Mouse (Mus musculus): ENCODE data around the gene Kif16b. TPM values are rescaled to one million over a fixed set of nuclear protein-coding genes. Genes with fewer than 3 reads are reported as not detected.

Kif16b gene
- polyA plus RNA-seq, 1 experiment from 2014 or later = 16.4 TPM

GRCm38 (mm10) chr2:142881177-142881576 lies 20.2 kb downstream of the Kif16b start:
- Histone ChIP-seq H3K36me3 (ENCODE audit: control insufficient read depth, insufficient read depth, low read length) (no peaks in the 10 kb centered on the region), H3K27ac (ENCODE audit: low read length) (no peak overlapping the region), H3K9ac (ENCODE audit: low read length) (no peak overlapping the region), H3K9me3 (replicated peaks; ENCODE audit: control insufficient read depth, low read length) (no peaks in the 10 kb centered on the region), H3K4me3 (replicated peaks; ENCODE audit: low read length) (no peak overlapping the region), H3K4me1 (ENCODE audit: control insufficient read depth, insufficient read depth, low read length) (peaks cover 9% of the 10 kb centered on the region), H3K27me3 (ENCODE audit: control insufficient read depth, insufficient read depth, low read length) (no peaks in the 10 kb centered on the region), H3K4me2 (ENCODE audit: low read depth, low read length) (no peak overlapping the region)
- ATAC-seq (ENCODE audit: insufficient read depth, low FRiP score) = no peak
- 38% methylated on average over 4 of the region's 4 CpGs for WGBS

- Histone ChIP-seq H3K27ac (ENCODE audit: low read length) (no peak overlapping the region), H3K9ac (ENCODE audit: low read length) (no peak overlapping the region), H3K36me3 (ENCODE audit: control insufficient read depth, insufficient read depth, low read length) (no peaks in the 10 kb centered on the region), H3K4me2 (ENCODE audit: low read depth, low read length) (no peak overlapping the region), H3K9me3 (replicated peaks; ENCODE audit: control insufficient read depth, low read length) (no peaks in the 10 kb centered on the region), H3K4me1 (ENCODE audit: control insufficient read depth, insufficient read depth, low read length) (peaks cover 9% of the 10 kb centered on the region), H3K27me3 (ENCODE audit: control insufficient read depth, insufficient read depth, low read length) (no peaks in the 10 kb centered on the region), H3K4me3 (replicated peaks; ENCODE audit: low read length) (no peak overlapping the region)
- 70% methylated on average over 8 of the region's 8 CpGs for WGBS
- ATAC-seq (ENCODE audit: insufficient read depth, low FRiP score) = no peak
Observed at GRCm38 (mm10) chr2:142879257-142879818, 22.0 kb downstream of the Kif16b start.

- H3K27ac ChIP-seq (ENCODE audit: low read length) = no peak overlapping the region
- peaks cover 9% of the 10 kb centered on the region for H3K4me1 ChIP-seq (ENCODE audit: control insufficient read depth, insufficient read depth, low read length)
- H3K9ac ChIP-seq (ENCODE audit: low read length) = no peak overlapping the region
- no peaks in the 10 kb centered on the region for H3K36me3 ChIP-seq (ENCODE audit: control insufficient read depth, insufficient read depth, low read length)
- H3K9me3 ChIP-seq (replicated peaks; ENCODE audit: control insufficient read depth, low read length) = no peaks in the 10 kb centered on the region
- no peaks in the 10 kb centered on the region for H3K27me3 ChIP-seq (ENCODE audit: control insufficient read depth, insufficient read depth, low read length)
- ATAC-seq (ENCODE audit: insufficient read depth, low FRiP score) = no peak
- H3K4me2 ChIP-seq (ENCODE audit: low read depth, low read length) = no peak overlapping the region
- WGBS = 43% methylated on average over 2 of the region's 2 CpGs
- H3K4me3 ChIP-seq (replicated peaks; ENCODE audit: low read length) = no peak overlapping the region
Observed at GRCm38 (mm10) chr2:142876636-142877035, 24.7 kb downstream of the Kif16b start.

GRCm38 (mm10) chr2:142875936-142876335 lies 25.4 kb downstream of the Kif16b start:
- Histone ChIP-seq H3K27ac (ENCODE audit: low read length) (no peak overlapping the region), H3K4me3 (replicated peaks; ENCODE audit: low read length) (no peak overlapping the region), H3K4me1 (ENCODE audit: control insufficient read depth, insufficient read depth, low read length) (peaks cover 9% of the 10 kb centered on the region), H3K4me2 (ENCODE audit: low read depth, low read length) (no peak overlapping the region), H3K9ac (ENCODE audit: low read length) (no peak overlapping the region), H3K36me3 (ENCODE audit: control insufficient read depth, insufficient read depth, low read length) (no peaks in the 10 kb centered on the region), H3K9me3 (replicated peaks; ENCODE audit: control insufficient read depth, low read length) (no peaks in the 10 kb centered on the region), H3K27me3 (ENCODE audit: control insufficient read depth, insufficient read depth, low read length) (no peaks in the 10 kb centered on the region)
- no peak for ATAC-seq (ENCODE audit: insufficient read depth, low FRiP score)
- WGBS = 52% methylated on average over 4 of the region's 4 CpGs

GRCm38 (mm10) chr2:142874562-142874961 lies 26.8 kb downstream of the Kif16b start:
- no peaks in the 10 kb centered on the region for H3K36me3 ChIP-seq (ENCODE audit: control insufficient read depth, insufficient read depth, low read length)
- H3K27ac ChIP-seq (ENCODE audit: low read length) = no peak overlapping the region
- no peak overlapping the region for H3K9ac ChIP-seq (ENCODE audit: low read length)
- H3K4me2 ChIP-seq (ENCODE audit: low read depth, low read length) = no peak overlapping the region
- WGBS = 87% methylated on average over 2 of the region's 2 CpGs
- no peak for ATAC-seq (ENCODE audit: insufficient read depth, low FRiP score)
- H3K27me3 ChIP-seq (ENCODE audit: control insufficient read depth, insufficient read depth, low read length) = no peaks in the 10 kb centered on the region
- H3K9me3 ChIP-seq (replicated peaks; ENCODE audit: control insufficient read depth, low read length) = no peaks in the 10 kb centered on the region
- H3K4me3 ChIP-seq (replicated peaks; ENCODE audit: low read length) = no peak overlapping the region
- H3K4me1 ChIP-seq (ENCODE audit: control insufficient read depth, insufficient read depth, low read length) = peaks cover 5% of the 10 kb centered on the region; the same call in 1 of the 2 replicates

- no peak for ATAC-seq (ENCODE audit: insufficient read depth, low FRiP score)
Observed at GRCm38 (mm10) chr2:142870055-142870454, 31.3 kb downstream of the Kif16b start.

GRCm38 (mm10) chr2:142867481-142867880 lies 33.9 kb downstream of the Kif16b start:
- no peak overlapping the region for H3K4me2 ChIP-seq (ENCODE audit: low read depth, low read length)
- no peak overlapping the region for H3K4me3 ChIP-seq (replicated peaks; ENCODE audit: low read length)
- H3K27ac ChIP-seq (ENCODE audit: low read length) = no peak overlapping the region
- H3K36me3 ChIP-seq (ENCODE audit: control insufficient read depth, insufficient read depth, low read length) = 0 out of 2 replicates have a peak, but pooled peaks cover 3% of the 10 kb centered on the region
- ATAC-seq (ENCODE audit: insufficient read depth, low FRiP score) = no peak
- no peaks in the 10 kb centered on the region for H3K4me1 ChIP-seq (ENCODE audit: control insufficient read depth, insufficient read depth, low read length)
- H3K27me3 ChIP-seq (ENCODE audit: control insufficient read depth, insufficient read depth, low read length) = no peaks in the 10 kb centered on the region
- no peak overlapping the region for H3K9ac ChIP-seq (ENCODE audit: low read length)
- 87% methylated on average over 2 of the region's 2 CpGs for WGBS
- no peaks in the 10 kb centered on the region for H3K9me3 ChIP-seq (replicated peaks; ENCODE audit: control insufficient read depth, low read length)

More at GRCm38 (mm10) chr2:142870055-142870454, 31.3 kb downstream of the Kif16b start:
- no peaks in the 10 kb centered on the region for H3K9me3 ChIP-seq (replicated peaks; ENCODE audit: control insufficient read depth, low read length)
- H3K27me3 ChIP-seq (ENCODE audit: control insufficient read depth, insufficient read depth, low read length) = no peaks in the 10 kb centered on the region
- no peak overlapping the region for H3K4me3 ChIP-seq (replicated peaks; ENCODE audit: low read length)
- 85% methylated on average over 8 of the region's 8 CpGs for WGBS
- H3K36me3 ChIP-seq (ENCODE audit: control insufficient read depth, insufficient read depth, low read length) = 0 out of 2 replicates have a peak, but pooled peaks cover under 1% of the 10 kb centered on the region
- H3K9ac ChIP-seq (ENCODE audit: low read length) = no peak overlapping the region
- no peak overlapping the region for H3K27ac ChIP-seq (ENCODE audit: low read length)
- H3K4me1 ChIP-seq (ENCODE audit: control insufficient read depth, insufficient read depth, low read length) = no peaks in the 10 kb centered on the region
- no peak overlapping the region for H3K4me2 ChIP-seq (ENCODE audit: low read depth, low read length)

GRCm38 (mm10) chr2:142860994-142861393 lies 40.3 kb downstream of the Kif16b start:
- no peak overlapping the region for H3K27ac ChIP-seq (ENCODE audit: low read length)
- H3K36me3 ChIP-seq (ENCODE audit: control insufficient read depth, insufficient read depth, low read length) = 0 out of 2 replicates have a peak, but pooled peaks cover 3% of the 10 kb centered on the region
- H3K4me1 ChIP-seq (ENCODE audit: control insufficient read depth, insufficient read depth, low read length) = no peaks in the 10 kb centered on the region
- H3K4me2 ChIP-seq (ENCODE audit: low read depth, low read length) = no peak overlapping the region
- no peak overlapping the region for H3K9ac ChIP-seq (ENCODE audit: low read length)
- 80% methylated on average over 6 of the region's 6 CpGs for whole genome bisulfite sequencing
- no peak for ATAC-seq (ENCODE audit: insufficient read depth, low FRiP score)
- no peaks in the 10 kb centered on the region for H3K9me3 ChIP-seq (replicated peaks; ENCODE audit: control insufficient read depth, low read length)
- no peaks in the 10 kb centered on the region for H3K27me3 ChIP-seq (ENCODE audit: control insufficient read depth, insufficient read depth, low read length)
- no peak overlapping the region for H3K4me3 ChIP-seq (replicated peaks; ENCODE audit: low read length)

- Histone ChIP-seq H3K4me1 (ENCODE audit: control insufficient read depth, insufficient read depth, low read length) (no peaks in the 10 kb centered on the region), H3K9me3 (replicated peaks; ENCODE audit: control insufficient read depth, low read length) (no peaks in the 10 kb centered on the region), H3K36me3 (ENCODE audit: control insufficient read depth, insufficient read depth, low read length) (no peaks in the 10 kb centered on the region), H3K4me2 (ENCODE audit: low read depth, low read length) (no peak overlapping the region), H3K9ac (ENCODE audit: low read length) (no peak overlapping the region), H3K27ac (ENCODE audit: low read length) (no peak overlapping the region), H3K27me3 (ENCODE audit: control insufficient read depth, insufficient read depth, low read length) (no peaks in the 10 kb centered on the region), H3K4me3 (replicated peaks; ENCODE audit: low read length) (no peak overlapping the region)
- ATAC-seq (ENCODE audit: insufficient read depth, low FRiP score) = peak; percentile 29; the same call in 1 of the 2 replicates
- WGBS = 61% methylated on average over 4 of the region's 4 CpGs
Observed at GRCm38 (mm10) chr2:142859452-142859851, 41.9 kb downstream of the Kif16b start.
